Mouse (Mus musculus): ENCODE results near the gene Astn2. TPM values are rescaled to one million over a fixed set of nuclear protein-coding genes. Genes with fewer than 3 reads are reported as not detected.

Gene Astn2
- polyA plus RNA-seq, 1 experiment from 2014 or later, result 0.18 TPM

GRCm38 (mm10) chr4:65896092-65897027 lies 508.1 kb downstream of the Astn2 start:
- Histone ChIP-seq H3K4me2 (replicated peaks; ENCODE audit: low read depth) (no peak overlapping the region), H3K4me3 (ENCODE audit: low read depth, low read length) (no peak overlapping the region), H3K27me3 (replicated peaks; ENCODE audit: control insufficient read depth, insufficient read depth, low read length) (no peaks in the 10 kb centered on the region), H3K36me3 (ENCODE audit: control insufficient read depth, insufficient read depth) (no peaks in the 10 kb centered on the region), H3K4me1 (replicated peaks; ENCODE audit: control insufficient read depth, insufficient read depth, low read length) (no peaks in the 10 kb centered on the region), H3K9ac (ENCODE audit: low read depth, low read length) (no peak overlapping the region), H3K27ac (ENCODE audit: low read depth, low read length) (no peak overlapping the region), H3K9me3 (ENCODE audit: control insufficient read depth) (no peaks in the 10 kb centered on the region)
- 55% methylated on average over 5 of the region's 5 CpGs for WGBS
- ATAC-seq, result no peak
- TF ChIP-seq CTCF (IDR thresholded peaks at IDR 0.05; ENCODE audit: low read depth), result no peak

DNA sequence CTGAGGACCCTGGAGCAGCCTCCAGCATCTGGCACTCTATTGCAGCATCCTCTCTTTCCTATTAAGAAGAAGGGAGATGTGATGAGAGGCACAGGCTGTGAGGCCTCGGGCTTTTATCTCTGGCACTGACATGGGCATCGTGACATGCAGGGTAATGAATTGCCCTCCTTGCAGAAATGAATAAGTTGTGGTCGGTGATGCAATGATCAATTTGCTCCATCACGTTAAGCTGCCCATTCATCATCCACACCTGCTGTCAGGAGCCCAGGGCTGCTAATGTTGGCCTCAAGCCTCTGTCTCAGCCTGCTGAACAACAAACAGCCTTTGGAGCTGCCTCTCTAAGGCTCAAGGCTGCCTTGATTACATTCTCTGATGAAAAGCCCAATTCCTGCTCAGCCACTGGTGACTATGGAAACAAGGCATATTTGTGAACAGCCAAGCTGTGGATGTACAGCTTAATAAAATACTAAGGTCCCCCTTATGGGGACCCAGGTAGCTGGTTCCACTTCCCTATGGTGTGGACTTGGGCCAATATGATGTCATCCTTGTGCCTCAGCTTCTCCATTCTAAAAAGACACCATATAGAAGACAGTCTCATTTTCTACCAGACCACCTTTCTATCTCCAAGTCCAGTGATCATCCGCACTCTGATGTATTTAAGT lies 515.9 kb downstream of the Astn2 start:
- no peak overlapping the region for H3K4me2 ChIP-seq (replicated peaks; ENCODE audit: low read depth)
- no peaks in the 10 kb centered on the region for H3K27me3 ChIP-seq (replicated peaks; ENCODE audit: control insufficient read depth, insufficient read depth, low read length)
- no peak overlapping the region for H3K4me3 ChIP-seq (ENCODE audit: low read depth, low read length)
- no peak overlapping the region for H3K27ac ChIP-seq (ENCODE audit: low read depth, low read length)
- ATAC-seq, result no peak
- H3K9me3 ChIP-seq (ENCODE audit: control insufficient read depth), result no peaks in the 10 kb centered on the region
- H3K4me1 ChIP-seq (replicated peaks; ENCODE audit: control insufficient read depth, insufficient read depth, low read length), result no peaks in the 10 kb centered on the region
- H3K36me3 ChIP-seq (ENCODE audit: control insufficient read depth, insufficient read depth), result no peaks in the 10 kb centered on the region
- WGBS, result 57% methylated on average over 5 of the region's 5 CpGs
- no peak overlapping the region for H3K9ac ChIP-seq (ENCODE audit: low read depth, low read length)
- TF ChIP-seq CTCF (IDR thresholded peaks at IDR 0.05; ENCODE audit: low read depth), result no peak

- Histone ChIP-seq H3K36me3 (ENCODE audit: control insufficient read depth, insufficient read depth) (no peaks in the 10 kb centered on the region), H3K9me3 (ENCODE audit: control insufficient read depth) (no peaks in the 10 kb centered on the region), H3K4me3 (ENCODE audit: low read depth, low read length) (no peak overlapping the region), H3K27ac (ENCODE audit: low read depth, low read length) (no peak overlapping the region), H3K9ac (ENCODE audit: low read depth, low read length) (no peak overlapping the region), H3K27me3 (replicated peaks; ENCODE audit: control insufficient read depth, insufficient read depth, low read length) (no peaks in the 10 kb centered on the region), H3K4me1 (replicated peaks; ENCODE audit: control insufficient read depth, insufficient read depth, low read length) (no peaks in the 10 kb centered on the region), H3K4me2 (replicated peaks; ENCODE audit: low read depth) (no peak overlapping the region)
- 16% methylated on average over 1 of the region's 1 CpGs for WGBS
- TF ChIP-seq CTCF (IDR thresholded peaks at IDR 0.05; ENCODE audit: low read depth), result no peak
- peak; percentile 38; the same call in 1 of the 2 replicates for ATAC-seq
These were observed 517.5 kb downstream of the Astn2 start for GRCm38 (mm10) chr4:65886862-65887261.

DNA sequence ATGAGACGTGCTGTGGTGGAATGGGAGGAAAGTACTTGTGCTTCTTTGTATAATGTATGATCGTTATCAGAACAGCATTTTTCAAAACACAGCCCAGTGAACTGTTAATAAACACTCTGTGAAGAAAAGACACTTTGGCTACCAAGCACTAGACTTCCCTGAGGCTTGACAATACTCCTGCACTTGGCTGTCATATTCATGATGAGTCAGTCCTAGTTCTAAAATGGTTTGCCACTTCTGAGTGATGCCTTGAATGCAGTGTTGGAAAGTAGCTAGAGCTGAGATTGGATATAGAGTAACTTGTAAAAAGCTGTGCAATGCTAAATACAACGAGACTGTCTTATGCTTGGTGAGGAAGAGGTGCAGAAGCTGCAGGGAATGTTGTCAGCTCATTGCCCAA lies 518.5 kb downstream of the Astn2 start:
- no peaks in the 10 kb centered on the region for H3K4me1 ChIP-seq (replicated peaks; ENCODE audit: control insufficient read depth, insufficient read depth, low read length)
- no peaks in the 10 kb centered on the region for H3K9me3 ChIP-seq (ENCODE audit: control insufficient read depth)
- H3K9ac ChIP-seq (ENCODE audit: low read depth, low read length), result no peak overlapping the region
- 74% methylated on average over 3 of the region's 3 CpGs for WGBS
- H3K4me3 ChIP-seq (ENCODE audit: low read depth, low read length), result no peak overlapping the region
- H3K4me2 ChIP-seq (replicated peaks; ENCODE audit: low read depth), result no peak overlapping the region
- H3K27me3 ChIP-seq (replicated peaks; ENCODE audit: control insufficient read depth, insufficient read depth, low read length), result no peaks in the 10 kb centered on the region
- TF ChIP-seq CTCF (IDR thresholded peaks at IDR 0.05; ENCODE audit: low read depth), result no peak
- ATAC-seq, result no peak
- H3K36me3 ChIP-seq (ENCODE audit: control insufficient read depth, insufficient read depth), result no peaks in the 10 kb centered on the region
- no peak overlapping the region for H3K27ac ChIP-seq (ENCODE audit: low read depth, low read length)

DNA sequence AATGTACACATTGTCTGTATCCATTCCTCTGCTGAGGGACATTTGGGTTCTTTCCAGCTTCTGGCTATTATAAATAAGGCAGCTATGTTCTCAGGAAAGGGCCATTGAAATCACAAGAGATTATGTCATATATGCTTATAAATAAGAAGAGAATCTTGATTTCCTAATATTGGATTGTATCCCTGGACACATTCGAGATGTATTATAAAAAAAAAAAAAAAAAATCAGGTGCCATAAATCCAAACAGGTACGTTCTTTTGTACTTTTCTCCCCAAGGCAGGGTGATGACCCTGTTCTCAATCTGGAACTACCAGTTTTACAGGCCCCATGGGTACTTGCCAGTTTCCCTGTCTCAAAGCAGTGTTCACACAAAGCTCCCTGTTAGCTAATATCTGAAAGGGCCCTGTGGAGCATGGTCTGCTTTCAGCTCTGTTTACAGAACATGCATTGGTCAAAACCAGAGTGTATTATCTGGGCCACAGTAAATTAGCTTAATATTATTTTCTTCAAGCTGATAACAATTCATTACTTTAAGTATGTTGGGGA lies 530.1 kb downstream of the Astn2 start:
- no peak overlapping the region for H3K9ac ChIP-seq (ENCODE audit: low read depth, low read length)
- no peak overlapping the region for H3K4me3 ChIP-seq (ENCODE audit: low read depth, low read length)
- H3K4me1 ChIP-seq (replicated peaks; ENCODE audit: control insufficient read depth, insufficient read depth, low read length), result no peaks in the 10 kb centered on the region
- WGBS, result 35% methylated on average over 2 of the region's 2 CpGs
- no peaks in the 10 kb centered on the region for H3K36me3 ChIP-seq (ENCODE audit: control insufficient read depth, insufficient read depth)
- TF ChIP-seq CTCF (IDR thresholded peaks at IDR 0.05; ENCODE audit: low read depth), result no peak
- no peaks in the 10 kb centered on the region for H3K9me3 ChIP-seq (ENCODE audit: control insufficient read depth)
- H3K27me3 ChIP-seq (replicated peaks; ENCODE audit: control insufficient read depth, insufficient read depth, low read length), result no peaks in the 10 kb centered on the region
- ATAC-seq, result no peak
- no peak overlapping the region for H3K4me2 ChIP-seq (replicated peaks; ENCODE audit: low read depth)
- no peak overlapping the region for H3K27ac ChIP-seq (ENCODE audit: low read depth, low read length)

DNA sequence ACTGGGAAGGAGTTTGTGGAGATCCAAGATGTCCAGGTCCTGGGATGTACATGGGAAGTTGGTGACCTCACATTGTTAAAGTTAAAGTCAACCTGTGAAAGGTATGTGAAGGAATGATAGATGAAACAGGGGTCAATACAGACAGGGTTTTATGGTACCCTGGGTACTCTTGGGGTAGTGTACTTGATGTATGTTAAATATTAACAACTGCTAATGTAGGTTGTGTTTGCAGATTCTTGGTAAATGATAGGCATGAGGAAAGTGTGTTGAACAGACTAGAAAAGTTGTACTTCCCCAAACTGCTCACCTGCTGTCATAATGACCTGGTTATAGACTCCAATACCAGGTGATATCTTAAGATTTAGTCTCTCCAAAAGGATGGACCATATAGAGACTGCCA lies 539.9 kb downstream of the Astn2 start:
- Histone ChIP-seq H3K36me3 (ENCODE audit: control insufficient read depth, insufficient read depth) (no peaks in the 10 kb centered on the region), H3K4me2 (replicated peaks; ENCODE audit: low read depth) (no peak overlapping the region), H3K27ac (ENCODE audit: low read depth, low read length) (no peak overlapping the region), H3K9ac (ENCODE audit: low read depth, low read length) (no peak overlapping the region), H3K4me1 (replicated peaks; ENCODE audit: control insufficient read depth, insufficient read depth, low read length) (no peaks in the 10 kb centered on the region), H3K9me3 (ENCODE audit: control insufficient read depth) (no peaks in the 10 kb centered on the region), H3K4me3 (ENCODE audit: low read depth, low read length) (no peak overlapping the region), H3K27me3 (replicated peaks; ENCODE audit: control insufficient read depth, insufficient read depth, low read length) (no peaks in the 10 kb centered on the region)
- no peak for TF ChIP-seq CTCF (IDR thresholded peaks at IDR 0.05; ENCODE audit: low read depth)
- no peak for ATAC-seq
